Mouse (Mus musculus) cerebellum, adult 2 months (tissue): ENCODE results near the gene Sh3pxd2b.

Experiments used
- CTCF ChIP-seq: fragments of 200-500 bp; IDR thresholded peaks from 2 replicates; pipeline ENCODE4 v1.5.1; 2011; ENCODE audit warnings: low read depth, mild to moderate bottlenecking, control low read depth, low read length, moderate library complexity, borderline replicate concordance; ENCODE audit not compliant: insufficient read depth
- POLR2A ChIP-seq: fragments of 200-500 bp; IDR thresholded peaks from 2 replicates; pipeline ENCODE4 v1.6.1; 2011; ENCODE audit warnings: low read length, control low read depth, borderline replicate concordance; ENCODE audit not compliant: insufficient read depth

DNA sequence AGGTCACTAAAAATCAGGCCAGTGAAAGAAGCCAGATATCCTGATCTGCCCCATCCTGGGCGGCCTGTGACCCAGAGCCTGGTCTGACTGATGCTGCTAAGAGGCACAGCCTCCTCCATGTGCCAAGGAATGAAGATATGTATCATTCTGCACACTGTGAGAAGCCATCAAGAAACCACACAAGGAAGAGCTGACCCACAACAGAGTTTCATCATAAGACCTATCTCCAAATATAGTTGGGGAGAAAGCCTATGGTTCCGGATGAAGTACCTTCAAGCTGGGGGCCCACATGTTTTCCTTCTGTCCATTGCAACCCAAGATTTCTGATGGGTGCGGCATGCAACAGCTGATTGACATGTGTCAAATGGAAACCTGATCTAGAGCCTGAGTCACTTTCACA, 31.6 kb upstream of the Sh3pxd2b start:
- TF ChIP-seq CTCF (no peak), POLR2A (no peak)
